Mouse (Mus musculus) lung, postnatal 25 days (tissue): ENCODE measurements around the gene Vmn2r114.
"Not testable (repeated sequence)": the region's sequence is repeated elsewhere in the genome, so short reads cannot be mapped to it uniquely, and the experiment has no call there.

ENCODE experiments used
- DNase-seq: peaks from one replicate; pipeline ENCODE4 v3.0.0; 2022; ENCODE audit warnings: low spot score

Gene Vmn2r114

GRCm38 (mm10) chr17:23312437-23312836 lies at the start of gene Vmn2r114:
Vmn2r114 (minus strand) TSS chr17:23312537.
- not testable (repeated sequence) for DNase-seq

- no peak for DNase-seq
These were observed 39.3 kb upstream of the Vmn2r114 start for GRCm38 (mm10) chr17:23351644-23352043.

GRCm38 (mm10) chr17:23343441-23343840 lies 31.1 kb upstream of the Vmn2r114 start, which contains the start of gene Vmn2r115:
Vmn2r115 (plus strand) TSS chr17:23343741.
- DNase-seq = not testable (repeated sequence)

GRCm38 (mm10) chr17:23330657-23331056 lies 18.3 kb upstream of the Vmn2r114 start:
- DNase-seq = no peak
